8 mouse cellular contexts compared by ENCODE assay signal in the genomic region with DNA sequence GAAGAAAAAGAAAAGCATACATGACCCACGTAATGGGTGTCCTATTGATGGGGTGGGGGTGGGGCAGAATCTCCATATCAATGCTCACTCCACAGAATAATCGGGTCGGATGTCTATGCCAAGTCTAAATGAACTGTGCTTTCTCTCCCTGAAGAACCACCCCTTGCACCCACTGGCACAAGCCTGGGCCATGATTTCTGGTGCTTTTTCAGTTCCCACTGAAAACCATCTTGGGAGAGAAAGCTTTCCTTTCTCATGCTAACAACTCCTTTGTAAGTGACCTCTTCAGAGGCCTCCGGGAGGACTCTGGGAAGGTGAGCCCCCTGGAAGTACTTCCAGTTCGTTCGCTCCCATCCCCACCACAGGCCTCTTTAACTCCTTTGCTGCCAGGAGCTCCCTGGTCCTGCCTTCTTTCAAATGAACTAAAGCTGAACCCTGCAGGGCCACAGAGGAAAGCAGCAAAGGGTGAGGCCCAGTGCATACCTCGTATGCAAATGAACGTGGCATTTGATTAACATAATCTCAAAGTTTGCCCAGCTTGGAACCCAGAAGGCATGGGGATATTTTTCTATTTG.
DNase-seq lines count a peak whose midpoint lies in the region; ATAC-seq and TF ChIP-seq lines count a peak whose summit lies in the region.

No protein-coding gene starts in this region.

- peaks cover 67% of the 10 kb centered on the region for H3K4me1 ChIP-seq in kidney, postnatal 0 days (replicated peaks; ENCODE audit: insufficient read depth, low read length)
- H3K4me1 ChIP-seq in cortical plate, adult 2 months (ENCODE audit: control insufficient read depth, insufficient read depth, low read length): peaks cover 12% of the 10 kb centered on the region
- H3K4me1 ChIP-seq in hindbrain, embryonic 15.5 days (replicated peaks): peaks cover 84% of the 10 kb centered on the region

- TF ChIP-seq CTCF in kidney, postnatal 0 days (IDR thresholded peaks at IDR 0.05; ENCODE audit: low read depth): no peak
- no peak for TF ChIP-seq CTCF in cortical plate, adult 2 months (IDR thresholded peaks at IDR 0.05; ENCODE audit: extremely low read depth, insufficient read depth, low read length)

- ATAC-seq in kidney, postnatal 0 days (replicated peaks; ENCODE audit: low FRiP score, low read depth): no peak
- ATAC-seq in hindbrain, embryonic 15.5 days (ENCODE audit: low FRiP score, low read depth): peak; percentile 64
- no peak for ATAC-seq in erythroblast, adult 5-6 weeks (replicated peaks; ENCODE audit: low FRiP score, poor library complexity, severe bottlenecking)

- no peaks in the 10 kb centered on the region for H3K9me3 ChIP-seq in kidney, postnatal 0 days (replicated peaks; ENCODE audit: low read length)
- no peaks in the 10 kb centered on the region for H3K9me3 ChIP-seq in hindbrain, embryonic 15.5 days

- H3K36me3 ChIP-seq in kidney, postnatal 0 days (ENCODE audit: insufficient read depth, low read length): no peaks in the 10 kb centered on the region
- H3K36me3 ChIP-seq in hindbrain, embryonic 15.5 days: no peaks in the 10 kb centered on the region

- no peak for TF ChIP-seq POLR2A in cortical plate, adult 2 months (IDR thresholded peaks at IDR 0.05; ENCODE audit: extremely low read depth, insufficient read depth, low read length)

- no peak overlapping the region for H3K9ac ChIP-seq in kidney, postnatal 0 days (ENCODE audit: low read depth, low read length)
- no peak overlapping the region for H3K9ac ChIP-seq in hindbrain, embryonic 15.5 days

- no peaks in the 10 kb centered on the region for H3K27me3 ChIP-seq in kidney, postnatal 0 days (ENCODE audit: insufficient read depth, low read length)
- no peaks in the 10 kb centered on the region for H3K27me3 ChIP-seq in hindbrain, embryonic 15.5 days

- DNase-seq in kidney, postnatal 0 days (ENCODE audit: low spot score): peak; percentile 71
- no peak for DNase-seq in kidney, adult 11 months
- DNase-seq in neural tube, embryonic 10.5 days (ENCODE audit: extremely low spot score, low spot score): peak; percentile 61
- no peak for DNase-seq in cerebellum, adult 11-12 months
- DNase-seq in lung, postnatal 14 days: no peak

- 10% methylated on average over 8 of the region's 8 CpGs for WGBS in kidney, postnatal 0 days
- 7% methylated on average over 8 of the region's 8 CpGs for WGBS in hindbrain, embryonic 15.5 days

- H3K4me3 ChIP-seq in kidney, postnatal 0 days (replicated peaks; ENCODE audit: low read depth, low read length): no peak overlapping the region
- H3K4me3 ChIP-seq in cortical plate, adult 2 months (ENCODE audit: insufficient read depth, low read length): no peak overlapping the region
- H3K4me3 ChIP-seq in hindbrain, embryonic 15.5 days: no peak overlapping the region

- 0 out of 2 replicates have a peak overlapping the region, but pooled peaks have one; percentile 2 for H3K4me2 ChIP-seq in kidney, postnatal 0 days (ENCODE audit: low read length)
- H3K4me2 ChIP-seq in hindbrain, embryonic 15.5 days: peak overlapping the region; percentile 36; the same call in 1 of the 2 replicates

- peak overlapping the region; percentile 88 for H3K27ac ChIP-seq in kidney, postnatal 0 days
- H3K27ac ChIP-seq in cortical plate, adult 2 months (ENCODE audit: insufficient read depth, low read length): peak overlapping the region; percentile 60
- peak overlapping the region; percentile 67 for H3K27ac ChIP-seq in hindbrain, embryonic 15.5 days (replicated peaks)

Comparison
In these comparisons a context has a peak if more than half of its experiments do, and no peak if none do; other contexts are left out.
1. DNase-seq: peak in kidney, postnatal 0 days (single experiment) and neural tube, embryonic 10.5 days (single experiment); none in kidney, adult 11 months (single experiment), cerebellum, adult 11-12 months (single experiment) and lung, postnatal 14 days (single experiment).
2. Peak in every context shown above with its lines, with median percentiles within 50 percentile points of each other: H3K27ac ChIP-seq.